Mouse (Mus musculus): ENCODE data around the gene Igf1r. TPM values are rescaled to one million over a fixed set of nuclear protein-coding genes. Genes with fewer than 3 reads are reported as not detected.

Gene Igf1r
- polyA plus RNA-seq, 1 experiment, result 0.17 TPM

DNA sequence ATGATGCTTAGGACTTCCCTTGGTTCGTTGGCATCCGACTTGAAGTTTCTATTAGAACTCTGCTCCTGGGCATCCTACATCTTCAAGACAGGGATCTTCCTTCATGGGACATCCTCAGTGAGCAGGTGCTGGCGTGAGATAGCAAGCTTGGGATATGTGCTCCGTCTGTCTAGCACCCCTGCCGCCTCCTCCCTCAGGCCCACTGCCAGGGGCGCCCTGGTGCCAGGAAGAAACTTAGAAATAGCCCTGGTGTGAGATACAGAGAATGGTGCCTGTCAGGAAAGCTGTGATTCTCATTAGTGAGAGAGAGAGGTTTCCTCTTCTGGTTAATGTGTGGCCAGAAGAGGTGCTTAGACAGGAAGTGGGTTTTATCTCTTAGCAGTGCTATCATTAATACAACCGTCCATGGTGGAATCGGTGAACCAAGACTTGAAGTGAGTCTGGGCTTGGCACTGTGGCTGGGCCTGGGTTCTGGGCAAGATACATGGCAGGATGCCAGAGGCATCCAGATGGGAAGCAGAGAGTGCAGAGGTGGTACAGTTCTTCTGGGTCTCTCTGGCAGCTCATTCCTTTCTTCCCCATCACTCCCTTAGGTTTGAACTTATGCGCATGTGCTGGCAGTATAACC, 272.9 kb downstream of the Igf1r start:
- TF ChIP-seq TAL1 (IDR thresholded peaks at IDR 0.05; ENCODE audit: low read length) (no peak), GATA1 (IDR thresholded peaks at IDR 0.05; ENCODE audit: low read length) (no peak)
- H3K4me1 ChIP-seq (ENCODE audit: control insufficient read depth), result no peaks in the 10 kb centered on the region
- peaks cover 33% of the 10 kb centered on the region for H3K36me3 ChIP-seq (ENCODE audit: control insufficient read depth)
- H3K4me3 ChIP-seq (replicated peaks), result no peak overlapping the region
- no peaks in the 10 kb centered on the region for H3K9me3 ChIP-seq (ENCODE audit: control insufficient read depth, low read length)
- no peaks in the 10 kb centered on the region for H3K27me3 ChIP-seq (ENCODE audit: control insufficient read depth)

GRCm38 (mm10) chr7:68227021-68227420, 274.4 kb downstream of the Igf1r start:
- TF ChIP-seq GATA1 (IDR thresholded peaks at IDR 0.05; ENCODE audit: low read length), result no peak
- TF ChIP-seq TAL1 (IDR thresholded peaks at IDR 0.05; ENCODE audit: low read length), result no peak
- H3K36me3 ChIP-seq (ENCODE audit: control insufficient read depth), result peaks cover 29% of the 10 kb centered on the region
- no peaks in the 10 kb centered on the region for H3K4me1 ChIP-seq (ENCODE audit: control insufficient read depth)
- no peaks in the 10 kb centered on the region for H3K27me3 ChIP-seq (ENCODE audit: control insufficient read depth)
- no peaks in the 10 kb centered on the region for H3K9me3 ChIP-seq (ENCODE audit: control insufficient read depth, low read length)
- no peak overlapping the region for H3K4me3 ChIP-seq (replicated peaks)

GRCm38 (mm10) chr7:68227621-68228020, 275.0 kb downstream of the Igf1r start:
- no peak overlapping the region for H3K4me3 ChIP-seq (replicated peaks)
- H3K36me3 ChIP-seq (ENCODE audit: control insufficient read depth), result peaks cover 25% of the 10 kb centered on the region
- H3K4me1 ChIP-seq (ENCODE audit: control insufficient read depth), result no peaks in the 10 kb centered on the region; the same call in 1 of the 2 replicates
- no peaks in the 10 kb centered on the region for H3K27me3 ChIP-seq (ENCODE audit: control insufficient read depth)
- no peaks in the 10 kb centered on the region for H3K9me3 ChIP-seq (ENCODE audit: control insufficient read depth, low read length)
- TF ChIP-seq GATA1 (IDR thresholded peaks at IDR 0.05; ENCODE audit: low read length) (no peak), TAL1 (IDR thresholded peaks at IDR 0.05; ENCODE audit: low read length) (no peak)

DNA sequence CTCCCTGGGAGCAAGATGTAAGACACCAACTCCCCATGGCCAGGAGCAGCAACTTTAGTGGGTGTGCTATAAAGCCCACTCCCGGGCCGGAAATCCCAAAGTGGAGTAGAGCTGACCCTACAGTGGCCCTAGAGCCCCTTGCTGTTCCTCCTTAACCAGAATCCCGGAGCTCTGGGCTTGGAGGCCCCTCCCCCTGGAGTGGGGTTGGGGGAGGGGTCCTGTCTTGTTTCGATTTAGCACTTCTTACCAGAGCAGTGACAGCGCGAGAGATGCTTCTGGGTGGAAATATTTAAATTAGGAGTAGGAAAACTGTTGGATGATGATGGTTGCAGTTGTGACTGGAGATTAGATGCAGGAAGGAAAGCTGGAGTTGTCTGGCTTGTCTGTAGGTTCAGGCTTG, 275.9 kb downstream of the Igf1r start:
- H3K4me3 ChIP-seq (replicated peaks), result no peak overlapping the region
- peaks cover 22% of the 10 kb centered on the region for H3K36me3 ChIP-seq (ENCODE audit: control insufficient read depth)
- H3K9me3 ChIP-seq (ENCODE audit: control insufficient read depth, low read length), result no peaks in the 10 kb centered on the region
- H3K27me3 ChIP-seq (ENCODE audit: control insufficient read depth), result no peaks in the 10 kb centered on the region
- H3K4me1 ChIP-seq (ENCODE audit: control insufficient read depth), result no peaks in the 10 kb centered on the region; the same call in 1 of the 2 replicates
- TF ChIP-seq GATA1 (IDR thresholded peaks at IDR 0.05; ENCODE audit: low read length), result no peak
- TF ChIP-seq TAL1 (IDR thresholded peaks at IDR 0.05; ENCODE audit: low read length), result no peak

DNA sequence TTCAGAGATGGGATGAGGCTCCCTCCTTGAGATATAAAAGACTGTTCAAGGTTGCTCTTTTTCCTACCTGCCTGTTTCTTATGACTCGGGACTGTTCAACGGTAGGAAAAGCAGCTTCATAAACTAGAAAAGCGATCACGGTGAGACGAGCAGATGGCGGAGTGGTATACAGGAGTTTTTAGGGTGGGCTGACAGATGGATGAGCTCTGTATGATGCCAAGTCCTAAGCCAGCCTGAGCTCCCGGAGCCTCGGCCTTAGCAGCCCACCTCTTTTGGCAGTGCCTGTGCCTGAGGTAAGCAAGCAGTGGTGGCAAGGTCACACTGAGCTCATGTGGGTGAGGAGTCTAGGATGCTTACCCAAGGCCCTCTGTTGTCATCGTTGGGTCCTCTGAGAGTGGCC, 278.2 kb downstream of the Igf1r start:
- no peaks in the 10 kb centered on the region; the same call in 1 of the 2 replicates for H3K4me1 ChIP-seq (ENCODE audit: control insufficient read depth)
- H3K9me3 ChIP-seq (ENCODE audit: control insufficient read depth, low read length), result no peaks in the 10 kb centered on the region
- peaks cover 14% of the 10 kb centered on the region for H3K36me3 ChIP-seq (ENCODE audit: control insufficient read depth)
- no peak overlapping the region for H3K4me3 ChIP-seq (replicated peaks)
- TF ChIP-seq GATA1 (IDR thresholded peaks at IDR 0.05; ENCODE audit: low read length) (no peak), TAL1 (IDR thresholded peaks at IDR 0.05; ENCODE audit: low read length) (no peak)
- H3K27me3 ChIP-seq (ENCODE audit: control insufficient read depth), result no peaks in the 10 kb centered on the region

- Histone ChIP-seq H3K36me3 (ENCODE audit: control insufficient read depth) (peaks cover 5% of the 10 kb centered on the region), H3K4me3 (replicated peaks) (no peak overlapping the region), H3K4me1 (ENCODE audit: control insufficient read depth) (no peaks in the 10 kb centered on the region; the same call in 1 of the 2 replicates), H3K27me3 (ENCODE audit: control insufficient read depth) (no peaks in the 10 kb centered on the region), H3K9me3 (ENCODE audit: control insufficient read depth, low read length) (no peaks in the 10 kb centered on the region)
- TF ChIP-seq TAL1 (IDR thresholded peaks at IDR 0.05; ENCODE audit: low read length), result no peak
- TF ChIP-seq GATA1 (IDR thresholded peaks at IDR 0.05; ENCODE audit: low read length), result no peak
Observed at GRCm38 (mm10) chr7:68232521-68232920, 279.9 kb downstream of the Igf1r start.

DNA sequence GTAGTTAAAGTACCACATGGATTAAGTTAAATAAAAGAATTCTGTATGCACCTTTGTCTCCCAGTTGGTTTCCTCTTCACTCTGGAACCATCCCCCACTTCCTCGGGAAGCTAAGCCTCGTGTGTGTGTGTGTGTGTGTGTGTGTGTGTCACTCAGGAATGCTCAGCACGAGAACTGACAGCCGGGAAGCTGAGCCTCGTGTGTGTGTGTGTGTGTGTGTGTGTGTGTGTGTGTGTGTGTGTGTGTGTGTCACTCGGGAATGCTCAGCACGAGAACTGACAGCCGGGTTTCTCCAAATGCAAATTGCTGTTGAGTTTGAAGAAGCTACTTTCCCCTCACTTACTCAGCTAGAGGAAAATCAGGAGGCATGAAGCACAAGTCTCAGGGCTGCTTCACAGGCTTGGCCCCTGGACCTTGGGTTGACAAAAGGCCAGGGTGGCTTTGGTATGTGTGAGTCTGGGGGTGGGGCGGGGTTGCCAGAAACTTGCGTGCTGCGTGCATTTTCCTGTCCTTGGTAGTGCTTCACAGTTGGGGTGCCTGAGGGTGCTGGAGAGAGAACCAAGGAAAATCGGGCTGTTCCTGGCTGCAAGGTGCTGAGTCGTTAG, 281.1 kb downstream of the Igf1r start:
- Histone ChIP-seq H3K9me3 (ENCODE audit: control insufficient read depth, low read length) (no peaks in the 10 kb centered on the region), H3K36me3 (ENCODE audit: control insufficient read depth) (peaks cover 3% of the 10 kb centered on the region), H3K4me1 (ENCODE audit: control insufficient read depth) (no peaks in the 10 kb centered on the region; the same call in 1 of the 2 replicates), H3K4me3 (replicated peaks) (no peak overlapping the region), H3K27me3 (ENCODE audit: control insufficient read depth) (no peaks in the 10 kb centered on the region)
- no peak for TF ChIP-seq GATA1 (IDR thresholded peaks at IDR 0.05; ENCODE audit: low read length)
- TF ChIP-seq TAL1 (IDR thresholded peaks at IDR 0.05; ENCODE audit: low read length), result no peak

DNA sequence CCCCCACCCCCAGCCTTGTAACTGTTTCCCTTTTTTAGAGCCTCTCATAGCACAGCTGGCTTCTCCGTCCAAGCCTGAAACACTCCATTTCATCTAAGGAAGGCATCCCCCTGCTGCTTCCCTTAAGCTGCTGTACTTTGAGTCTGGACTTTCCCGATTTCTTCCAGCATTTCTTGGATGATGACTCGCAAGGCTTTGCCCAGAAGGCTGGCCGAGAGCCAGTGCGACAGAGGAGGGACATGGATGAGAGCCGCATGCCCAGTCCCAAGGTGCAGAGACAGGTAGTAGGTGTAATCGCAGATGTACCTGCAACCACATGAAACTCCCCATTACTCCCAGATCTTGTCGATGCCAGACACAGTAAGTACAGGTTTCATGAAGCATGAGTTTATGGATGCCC, 284.2 kb downstream of the Igf1r start:
- Histone ChIP-seq H3K9me3 (ENCODE audit: control insufficient read depth, low read length) (no peaks in the 10 kb centered on the region), H3K4me1 (ENCODE audit: control insufficient read depth) (no peaks in the 10 kb centered on the region; the same call in 1 of the 2 replicates), H3K27me3 (ENCODE audit: control insufficient read depth) (0 out of 2 replicates have a peak, but pooled peaks cover 2% of the 10 kb centered on the region), H3K36me3 (ENCODE audit: control insufficient read depth) (no peaks in the 10 kb centered on the region), H3K4me3 (replicated peaks) (no peak overlapping the region)
- TF ChIP-seq GATA1 (IDR thresholded peaks at IDR 0.05; ENCODE audit: low read length) (no peak), TAL1 (IDR thresholded peaks at IDR 0.05; ENCODE audit: low read length) (no peak)

DNA sequence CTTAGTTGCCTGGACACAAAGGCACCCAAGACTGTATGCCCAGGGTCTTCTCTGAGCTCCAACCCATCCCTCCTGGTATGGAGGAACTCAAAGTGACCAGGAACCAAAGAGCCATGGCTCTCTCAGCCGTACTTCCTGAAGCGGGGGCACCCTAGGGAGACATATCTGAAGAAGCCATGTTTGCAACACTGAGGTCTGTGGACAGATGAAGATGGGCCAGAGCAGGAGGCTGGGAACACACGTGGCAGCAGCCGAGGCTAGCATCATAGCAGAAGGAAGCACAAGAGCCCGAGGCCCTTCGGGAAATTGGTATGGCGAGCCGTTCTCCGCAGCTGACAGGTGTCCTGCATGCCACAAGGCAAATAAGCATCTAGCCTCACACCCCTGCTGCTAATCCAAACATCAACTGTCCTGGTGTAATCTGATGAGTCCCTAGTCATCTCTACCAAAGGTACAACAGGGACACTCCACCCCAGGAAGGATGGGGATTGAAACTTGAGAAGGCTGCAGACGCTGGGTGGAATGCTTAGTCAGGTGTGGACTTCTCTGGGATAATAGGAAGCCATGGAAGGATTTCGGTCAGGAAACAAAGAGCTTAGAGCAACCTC, 286.7 kb downstream of the Igf1r start:
- Histone ChIP-seq H3K4me1 (ENCODE audit: control insufficient read depth) (no peaks in the 10 kb centered on the region), H3K36me3 (ENCODE audit: control insufficient read depth) (no peaks in the 10 kb centered on the region), H3K4me3 (replicated peaks) (no peak overlapping the region), H3K27me3 (ENCODE audit: control insufficient read depth) (0 out of 2 replicates have a peak, but pooled peaks cover 2% of the 10 kb centered on the region), H3K9me3 (ENCODE audit: control insufficient read depth, low read length) (no peaks in the 10 kb centered on the region)
- TF ChIP-seq GATA1 (IDR thresholded peaks at IDR 0.05; ENCODE audit: low read length) (no peak), TAL1 (IDR thresholded peaks at IDR 0.05; ENCODE audit: low read length) (no peak)
